Mouse (Mus musculus) inflammation-experienced regulatory T-cells, adult 6 months (primary cell): ENCODE data around the gene Mcur1. TPM values are rescaled to one million over a fixed set of nuclear protein-coding genes. Genes with fewer than 3 reads are reported as not detected.

Experiments
- polyA plus RNA-seq, 3 experiments: library from polyadenylated mRNA; unstranded; fragments of 100-300 nt; shearing (Covaris generic); gene quantifications; one replicate each; pipeline ENCODE4 v1.2.1; 2017

Mcur1 gene
- polyA plus RNA-seq, 3 experiments from 2014 or later, result 7.1 to 19.0 (median 17.0) TPM

Other genes starting within 250 kb of the Mcur1 start
- gene Sirt5, start 194.7 kb downstream of the Mcur1 start, polyA plus RNA-seq, result 10 to 100 TPM; 17.2 to 49.5 (median 35.4) TPM
- gene Nol7, start 161.8 kb downstream of the Mcur1 start, polyA plus RNA-seq, result 100 to 1,000 TPM; 161 to 171 (median 171) TPM
- gene Ranbp9, start 78.9 kb downstream of the Mcur1 start, polyA plus RNA-seq, result 10 to 100 TPM; 25.0 to 34.8 (median 34.3) TPM
- not detected for gene Rnf182, start 55.5 kb upstream of the Mcur1 start, polyA plus RNA-seq
- 100 to 1,000 TPM; 115 to 333 (median 260) TPM for gene Cd83, start 224.6 kb upstream of the Mcur1 start, polyA plus RNA-seq